ENCODE assay signal across 22 mouse cellular contexts in the genomic region with DNA sequence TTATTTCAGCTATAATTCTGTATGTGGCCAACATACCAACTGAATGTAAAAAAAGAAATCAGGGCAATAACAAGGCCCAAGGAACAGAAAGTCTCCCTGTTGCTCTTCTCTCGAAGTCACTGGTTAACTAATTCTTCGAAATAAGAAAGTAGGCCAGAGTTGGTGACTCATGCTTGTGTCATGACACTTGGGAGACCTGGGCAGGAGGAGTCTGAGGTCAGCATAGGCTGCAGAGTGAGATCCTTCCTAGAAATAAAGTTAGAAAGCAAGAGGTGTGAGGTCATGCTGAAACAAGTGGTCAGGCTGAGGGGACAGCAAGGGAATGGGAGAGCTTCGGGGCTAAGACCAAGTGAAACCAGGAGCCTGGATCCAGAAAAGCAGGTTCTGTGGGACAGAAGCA.
DNase-seq lines count a peak whose midpoint lies in the region; ATAC-seq and TF ChIP-seq lines count a peak whose summit lies in the region.
"Had no signal": no experiment of that assay in that cellular context is flagged by ENCODE, and none has a peak within 500 bp of the region (broad histone marks: within the 10 kb centered on the region; RNA-seq: fewer than 3 reads in every experiment).

No protein-coding gene starts in this region.

- no peak overlapping the region for H3K27ac ChIP-seq in liver, embryonic 12.5 days
- H3K27ac ChIP-seq: layer of hippocampus, adult 2 months; limb, embryonic 13.5 days; liver, embryonic 14.5 days; lung, embryonic 15.5 days; midbrain, embryonic 10.5 days; neural tube, embryonic 13.5 days had no signal

- H3K9ac ChIP-seq in liver, embryonic 12.5 days: no peak overlapping the region
- H3K9ac ChIP-seq: limb, embryonic 13.5 days; liver, embryonic 14.5 days; lung, embryonic 15.5 days; neural tube, embryonic 13.5 days had no signal

- TF ChIP-seq POLR2A in myocyte (IDR thresholded peaks at IDR 0.05; ENCODE audit: insufficient read length, low read depth): no peak

- peak; percentile 9 to 11 for DNase-seq in adrenal gland, postnatal 36 days
- DNase-seq in adrenal gland, postnatal 25 days: no peak
- DNase-seq in 3T3-L1 (ENCODE audit: low read depth, low spot score) (peak; percentile 81), Patski (ENCODE audit: low read depth, low spot score) (peak; percentile 44)
- no peak for DNase-seq in kidney, postnatal 4 days
- DNase-seq: cerebellum, adult 11 months; cerebellum, postnatal 10 days; gastrocnemius, postnatal 36 days; heart, postnatal 10 days; layer of hippocampus, postnatal 36 days; spleen, adult 18-20 months had no signal

- in situ Hi-C loops in Patski (cut with MboI; ENCODE audit: low pct_unique_long_range_greater_than_20kb): no loop called here

- POLR2A ChIA-PET in Patski (lab: Charles Lee): interaction anchor here (0.6 kb wide), 1 partner anchor 19 kb away, joined by 4 read pairs; no protein-coding TSS in a partner anchor

- no peak overlapping the region for H3ac ChIP-seq in myocyte (ENCODE audit: control insufficient read depth, insufficient read length)

- H3K79me2 ChIP-seq in myocyte (ENCODE audit: control insufficient read depth, insufficient read depth): peaks cover 70% of the 10 kb centered on the region

- TF ChIP-seq CTCF in Patski (IDR thresholded peaks at IDR 0.05): no peak

- H3K9me3 ChIP-seq in liver, embryonic 12.5 days (replicated peaks): no peaks in the 10 kb centered on the region
- H3K9me3 ChIP-seq: limb, embryonic 13.5 days; lung, embryonic 15.5 days; midbrain, embryonic 10.5 days; neural tube, embryonic 13.5 days had no signal

- no peak overlapping the region for H3K4me3 ChIP-seq in myocyte
- no peak overlapping the region for H3K4me3 ChIP-seq in liver, embryonic 12.5 days
- H3K4me3 ChIP-seq: layer of hippocampus, adult 2 months; limb, embryonic 13.5 days; lung, embryonic 15.5 days; midbrain, embryonic 10.5 days; neural tube, embryonic 13.5 days had no signal

- WGBS in liver, embryonic 12.5 days (ENCODE audit: insufficient replicate concordance): 60% methylated on average over 3 of the region's 3 CpGs

- H3K4me2 ChIP-seq in myocyte (ENCODE audit: low read depth): peak overlapping the region; percentile 19
- H3K4me2 ChIP-seq in liver, embryonic 12.5 days: no peak overlapping the region
- H3K4me2 ChIP-seq: heart, embryonic 11.5 days; limb, embryonic 13.5 days; lung, embryonic 15.5 days; neural tube, embryonic 13.5 days had no signal

- H3K27me3 ChIP-seq in Patski: no peaks in the 10 kb centered on the region
- no peaks in the 10 kb centered on the region for H3K27me3 ChIP-seq in myocyte (ENCODE audit: control insufficient read depth, insufficient read depth, insufficient read length)
- no peaks in the 10 kb centered on the region for H3K27me3 ChIP-seq in liver, embryonic 12.5 days (replicated peaks)
- H3K27me3 ChIP-seq: limb, embryonic 13.5 days; lung, embryonic 15.5 days; neural tube, embryonic 13.5 days had no signal

- peaks cover 11% of the 10 kb centered on the region for H3K4me1 ChIP-seq in liver, embryonic 12.5 days
- H3K4me1 ChIP-seq: midbrain, embryonic 10.5 days; neural tube, embryonic 13.5 days had no signal

- ATAC-seq in Patski: peak; percentile 88
- no peak for ATAC-seq in megakaryocyte-erythroid progenitor cell, adult 5-6 weeks (replicated peaks; ENCODE audit: low FRiP score, low TSS enrichment, poor library complexity, severe bottlenecking)
- ATAC-seq in liver, embryonic 12.5 days: no peak
- ATAC-seq: forebrain, embryonic 16.5 days had no signal

- CTCF ChIA-PET in Patski (lab: Charles Lee): interaction anchor here (1.5 to 2.5 kb wide), 3 partner anchors 17 to 324 kb away, joined by 3 to 9 read pairs (median 5); no protein-coding TSS in a partner anchor

- H3K36me3 ChIP-seq in myocyte (ENCODE audit: control insufficient read depth, insufficient read depth): no peaks in the 10 kb centered on the region
- no peaks in the 10 kb centered on the region for H3K36me3 ChIP-seq in liver, embryonic 12.5 days
- H3K36me3 ChIP-seq: limb, embryonic 13.5 days; lung, embryonic 15.5 days; midbrain, embryonic 10.5 days; neural tube, embryonic 13.5 days had no signal

TF ChIP-seq in myocyte, 11 proteins besides CTCF, POLR2A, EP300 and RAD21:
- TF ChIP-seq MYOD1 (IDR thresholded peaks at IDR 0.05; ENCODE audit: control insufficient read depth in 1 of 3, insufficient read length in 2 of 3, low read depth in 2 of 3): no peak
- TF ChIP-seq TCF3 (IDR thresholded peaks at IDR 0.05; ENCODE audit: insufficient read length, low read depth): no peak
- TF ChIP-seq POLR2AphosphoS2 (IDR thresholded peaks at IDR 0.05; ENCODE audit: insufficient read length, low read depth): no peak
- TF ChIP-seq MAX (IDR thresholded peaks at IDR 0.05; ENCODE audit: low read depth): no peak
- no peak for TF ChIP-seq MYOG (IDR thresholded peaks at IDR 0.05; ENCODE audit: control insufficient read depth in 1 of 3, insufficient read depth in 1 of 3, insufficient read length in 2 of 3, low read depth in 2 of 3)
- no peak for TF ChIP-seq E2F4 (IDR thresholded peaks at IDR 0.05; ENCODE audit: insufficient read depth)
- no peak for TF ChIP-seq TCF12 (IDR thresholded peaks at IDR 0.05; ENCODE audit: insufficient read depth, poor library complexity, severe bottlenecking)
- TF ChIP-seq USF1 (IDR thresholded peaks at IDR 0.05; ENCODE audit: low read depth): no peak
- TF ChIP-seq CEBPB (IDR thresholded peaks at IDR 0.05; ENCODE audit: insufficient read depth, poor library complexity, severe bottlenecking): no peak
- no peak for TF ChIP-seq REST (IDR thresholded peaks at IDR 0.05; ENCODE audit: insufficient read depth, insufficient read length)
- TF ChIP-seq SRF (IDR thresholded peaks at IDR 0.05; ENCODE audit: control insufficient read depth, insufficient read length, low read depth): no peak

Comparison
In these comparisons a context has a peak if more than half of its experiments do, and no peak if none do; other contexts are left out.
1. DNase-seq: peak in adrenal gland, postnatal 36 days (2 of 2), 3T3-L1 (single experiment) and Patski (single experiment); none in adrenal gland, postnatal 25 days (single experiment) and kidney, postnatal 4 days (0 of 2).